In the genomic region with DNA sequence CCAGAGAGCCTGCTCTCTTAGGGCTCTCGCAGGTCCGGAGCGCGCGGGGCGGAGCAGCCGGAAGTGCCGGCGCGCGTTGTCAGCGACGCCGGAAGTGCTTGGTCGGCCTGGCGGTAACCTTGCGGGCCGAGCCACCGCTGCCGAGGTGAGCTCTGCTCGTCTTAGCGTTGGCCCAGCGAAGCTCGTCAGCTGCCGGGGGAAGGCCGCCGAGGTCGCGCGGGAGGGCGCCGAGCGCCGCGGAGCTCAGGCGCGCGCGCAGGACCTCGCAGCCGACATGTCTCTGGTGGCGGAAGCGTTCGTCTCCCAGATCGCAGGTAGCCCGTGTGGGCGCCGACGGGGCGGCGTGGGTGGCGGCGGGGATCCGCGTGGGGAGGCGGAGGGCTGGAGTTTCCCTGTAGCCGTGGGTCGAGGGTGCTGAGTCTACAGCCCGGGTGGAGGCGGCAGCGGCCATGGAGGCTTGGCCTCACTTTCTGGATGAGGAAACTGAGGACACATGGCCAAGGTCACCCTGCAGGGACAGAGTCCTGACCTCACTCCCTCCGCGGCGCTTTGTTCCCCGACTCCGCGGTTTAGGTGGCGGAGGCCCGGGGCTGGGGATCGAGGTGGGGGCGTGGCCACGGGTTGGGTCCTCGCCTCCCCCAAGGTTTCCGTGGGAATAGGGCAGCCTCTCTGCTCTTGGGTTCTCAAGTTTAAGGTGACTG, we compare ENCODE assay signal across 8 mouse cellular contexts. TPM values are rescaled to one million over a fixed set of nuclear protein-coding genes. Genes with fewer than 3 reads are reported as not detected.
DNase-seq lines count a peak whose midpoint lies in the region; ATAC-seq and TF ChIP-seq lines count a peak whose summit lies in the region.

Mtx2 (plus strand) TSS at position 74 of the 701 bp plus-strand sequence.

- no peak for TF ChIP-seq CTCF in G1E (IDR thresholded peaks at IDR 0.05; ENCODE audit: low read depth, low read length)
- TF ChIP-seq CTCF in lung, postnatal 0 days (IDR thresholded peaks at IDR 0.05), result no peak

- no peak for TF ChIP-seq EP300 in lung, postnatal 0 days (IDR thresholded peaks at IDR 0.05)

- peak within 1 kb of the TSS; percentile 70 for H3K27ac ChIP-seq in forebrain, embryonic 16.5 days (ENCODE audit: low read length)
- peak within 1 kb of the TSS; percentile 90 for H3K27ac ChIP-seq in lung, postnatal 0 days (ENCODE audit: low read length)

- H3K27me3 ChIP-seq in G1E (ENCODE audit: insufficient read depth, low read length), result no peaks in the 10 kb centered on the region
- 0 out of 2 replicates have a peak, but pooled peaks cover 2% of the 10 kb centered on the region for H3K27me3 ChIP-seq in forebrain, embryonic 16.5 days (replicated peaks; ENCODE audit: control insufficient read depth, insufficient read depth, low read length)
- H3K27me3 ChIP-seq in lung, postnatal 0 days (replicated peaks; ENCODE audit: insufficient read depth, low read length), result no peaks in the 10 kb centered on the region

- intact Hi-C loops in heart, postnatal 36 days (cut with DNase I), result loop anchor here (5.0 to 10.0 kb wide), 3 partner anchors 136 to 769 kb away; no protein-coding TSS in a partner anchor

- H3K36me3 ChIP-seq in G1E (replicated peaks), result peaks cover 3% of the 10 kb centered on the region
- H3K36me3 ChIP-seq in forebrain, embryonic 16.5 days (ENCODE audit: control insufficient read depth, insufficient read depth), result no peaks in the 10 kb centered on the region
- no peaks in the 10 kb centered on the region for H3K36me3 ChIP-seq in lung, postnatal 0 days (ENCODE audit: insufficient read depth, low read length)

- WGBS in forebrain, embryonic 16.5 days, result under 1% methylated on average over 74 of the region's 74 CpGs
- under 1% methylated on average over 71 of the region's 74 CpGs for WGBS in lung, postnatal 0 days

- H3K4me2 ChIP-seq in forebrain, embryonic 16.5 days (ENCODE audit: low read length), result peak within 1 kb of the TSS; percentile 80
- peak within 1 kb of the TSS; percentile 78 for H3K4me2 ChIP-seq in lung, postnatal 0 days (replicated peaks; ENCODE audit: low read depth, low read length)

- peak within 1 kb of the TSS; percentile 98 for H3K4me3 ChIP-seq in G1E (ENCODE audit: low read depth, low read length)
- H3K4me3 ChIP-seq in forebrain, embryonic 16.5 days (replicated peaks; ENCODE audit: low read length), result peak within 1 kb of the TSS; percentile 84
- H3K4me3 ChIP-seq in lung, postnatal 0 days (ENCODE audit: low read depth, low read length), result peak within 1 kb of the TSS; percentile 98

- no peaks in the 10 kb centered on the region for H3K9me3 ChIP-seq in G1E (replicated peaks)
- H3K9me3 ChIP-seq in forebrain, embryonic 16.5 days (ENCODE audit: control insufficient read depth, low read length), result no peaks in the 10 kb centered on the region
- H3K9me3 ChIP-seq in lung, postnatal 0 days (ENCODE audit: low read length), result no peaks in the 10 kb centered on the region

- peaks cover 31% of the 10 kb centered on the region for H3K4me1 ChIP-seq in G1E (ENCODE audit: insufficient read depth, low read depth, low read length)
- H3K4me1 ChIP-seq in forebrain, embryonic 16.5 days (replicated peaks; ENCODE audit: control insufficient read depth, insufficient read depth, low read length), result no peaks in the 10 kb centered on the region; the same call in 1 of the 2 replicates
- no peaks in the 10 kb centered on the region for H3K4me1 ChIP-seq in lung, postnatal 0 days (ENCODE audit: insufficient read depth, low read depth, low read length)

- peak; percentile 72 for ATAC-seq in G1E (ENCODE audit: extremely low read depth, insufficient number of reproducible peaks, low FRiP score, poor library complexity, severe bottlenecking)
- ATAC-seq in forebrain, embryonic 16.5 days, result peak; percentile 97
- ATAC-seq in lung, postnatal 0 days, result peak; percentile 97

- peak; percentile 81 for DNase-seq in G1E (ENCODE audit: low spot score)
- peak; percentile 79 for DNase-seq in cerebellum, adult 11-12 months
- DNase-seq in heart, postnatal 36 days, result peak; percentile 75 to 83
- DNase-seq in layer of hippocampus, adult 9-11 months, result peak; percentile 70
- DNase-seq in lung, postnatal 0 days (ENCODE audit: low spot score), result peak; percentile 83
- DNase-seq in ovary, postnatal 14 days (ENCODE audit: low spot score), result peak; percentile 58
- peak; percentile 80 for DNase-seq in thymus, postnatal 14 days

- H3K9ac ChIP-seq in forebrain, embryonic 16.5 days (replicated peaks; ENCODE audit: low read depth, low read length), result peak within 1 kb of the TSS; percentile 90
- peak within 1 kb of the TSS; percentile 82 for H3K9ac ChIP-seq in lung, postnatal 0 days (replicated peaks; ENCODE audit: low read depth)

RNA-seq across cellular contexts. Expression of gene Mtx2, which starts in this region (rescaled TPM):
- 96.4 and 101 TPM in 2 replicates for total RNA-seq in G1E (2014; fragmentation: Nextera tagmentation)
- 93.3 and 129 TPM in 2 replicates for total RNA-seq in G1E (2017)
- polyA plus RNA-seq in G1E (2012), result 69.9 and 95.4 TPM in 2 replicates
- 125 and 135 TPM in 2 replicates for polyA plus RNA-seq in forebrain, embryonic 16.5 days (2015; fragmentation: Nextera tagmentation; extraction: Ambion mirVana)
- total RNA-seq in heart, postnatal 36 days (2021), result 100 to 1,000 TPM; 115 to 121 TPM
- polyA plus RNA-seq in lung, postnatal 0 days (2015; fragmentation: Nextera tagmentation; extraction: Ambion mirVana), result 83.7 and 87.7 TPM in 2 replicates

Comparison
In these comparisons a context has a peak if more than half of its experiments do, and no peak if none do; other contexts are left out.
1. Peak in every context shown above with its lines: DNase-seq, ATAC-seq, H3K4me3 ChIP-seq and H3K27ac ChIP-seq.